Mouse (Mus musculus) cerebellum, adult 11 months (tissue): ENCODE measurements around the gene Arid3c.
A peak's percentile ranks its signal among the peaks of the same experiment; 100 is the strongest.
"Not testable (repeated sequence)": the region's sequence is repeated elsewhere in the genome, so short reads cannot be mapped to it uniquely, and the experiment has no call there.

ENCODE experiments used
- DNase-seq: peaks from one replicate; pipeline ENCODE4 v3.0.0; 2022

The Arid3c gene

DNA sequence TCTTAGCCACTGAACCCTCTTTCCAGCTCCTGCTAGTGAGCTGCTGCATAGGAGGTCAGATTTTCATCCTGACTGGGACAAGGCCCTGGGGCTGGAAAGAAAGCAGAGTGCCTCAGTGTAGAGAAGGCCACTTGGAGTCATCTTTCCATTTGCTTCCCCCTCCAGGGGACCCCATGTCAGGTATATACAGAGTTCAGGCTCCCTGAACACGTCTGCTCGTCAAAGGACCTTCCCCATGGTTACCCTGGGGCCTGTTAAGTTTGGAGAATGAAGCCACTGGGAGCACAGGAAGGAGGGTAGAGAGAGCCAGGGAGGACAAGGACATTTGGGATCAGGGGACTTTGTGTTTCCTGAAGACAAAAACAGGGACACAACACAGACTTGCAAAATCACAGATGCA, 28.7 kb downstream of the Arid3c start:
- not testable (repeated sequence) for DNase-seq

DNA sequence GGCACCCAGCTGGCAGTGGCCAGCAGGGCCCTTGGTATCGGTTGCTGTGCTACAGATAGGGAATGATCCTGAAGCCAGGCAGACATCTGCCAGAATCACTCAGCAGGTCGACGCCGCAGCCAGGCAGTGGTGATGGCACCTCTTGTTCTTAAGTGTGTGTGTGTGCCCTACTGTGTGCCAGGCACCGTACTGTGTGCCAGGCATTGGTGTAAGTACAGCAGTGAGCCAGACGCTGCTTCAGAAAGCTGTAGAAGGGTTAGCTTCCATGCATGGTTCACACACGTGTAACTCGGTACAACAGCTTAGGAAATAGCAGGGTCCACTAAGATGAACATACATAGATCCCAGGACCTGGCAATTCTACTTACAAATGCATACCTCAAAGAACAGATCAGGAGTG, 30.7 kb downstream of the Arid3c start:
- DNase-seq = not testable (repeated sequence)

DNA sequence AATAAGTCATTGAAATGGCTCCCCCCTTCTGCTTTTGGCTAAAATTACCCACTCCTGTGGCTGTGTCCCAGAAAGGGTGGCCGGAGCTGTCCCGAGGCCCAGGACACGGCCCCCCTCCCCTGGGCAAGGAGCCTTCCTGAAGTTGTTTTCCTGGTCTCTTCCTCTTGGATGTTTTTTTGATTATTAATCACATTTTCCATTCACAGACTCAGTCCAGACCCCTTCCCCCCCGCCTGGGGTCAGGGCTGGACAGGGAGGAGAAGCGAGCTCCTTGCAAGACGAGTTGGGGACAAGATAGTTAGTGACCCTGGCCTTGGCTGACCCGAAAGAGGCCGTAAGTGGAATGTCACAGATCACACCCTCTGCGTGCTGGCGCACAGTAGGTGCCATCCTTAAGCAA, 31.2 kb downstream of the Arid3c start, which contains the start of gene Il11ra1:
Gene Il11ra1 (plus strand): TSS at position 207 of the 400 bp plus-strand sequence.
- DNase-seq = not testable (repeated sequence)

DNA sequence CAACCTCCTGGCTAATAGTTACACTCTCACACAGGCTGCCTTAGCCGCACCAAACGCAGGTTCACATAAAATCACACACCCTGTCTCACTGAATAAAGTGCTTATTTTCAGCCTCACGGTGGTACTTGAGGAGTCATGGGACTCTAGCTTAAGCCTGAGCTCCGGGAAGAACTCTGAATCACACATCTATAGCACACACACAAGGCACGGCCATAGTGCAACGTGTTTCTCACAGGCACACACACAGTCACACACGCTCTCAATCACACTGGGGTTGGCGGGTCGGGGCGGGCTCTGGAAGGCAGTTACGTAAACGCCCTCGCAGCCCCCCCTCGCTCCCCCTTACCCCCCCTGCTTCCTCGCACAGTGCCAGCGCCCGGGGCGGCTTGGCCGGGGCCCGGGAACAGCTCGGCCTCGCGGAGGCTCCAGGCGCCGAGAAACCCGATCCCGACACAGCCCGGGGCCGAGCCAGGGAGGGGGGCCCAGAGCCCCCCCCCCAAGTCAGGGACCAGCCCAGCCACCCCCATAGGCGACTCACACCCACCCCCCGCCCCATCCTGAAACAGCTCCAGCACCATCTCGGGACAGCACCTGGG, 32.4 kb downstream of the Arid3c start:
- DNase-seq = peak; percentile 73

GRCm38 (mm10) chr4:41696930-41697841, 33.8 kb downstream of the Arid3c start, which contains the start of gene Cntfr:
Gene Cntfr, minus strand, starts transcription at chr4:41697089.
- peak; percentile 88 for DNase-seq

DNA sequence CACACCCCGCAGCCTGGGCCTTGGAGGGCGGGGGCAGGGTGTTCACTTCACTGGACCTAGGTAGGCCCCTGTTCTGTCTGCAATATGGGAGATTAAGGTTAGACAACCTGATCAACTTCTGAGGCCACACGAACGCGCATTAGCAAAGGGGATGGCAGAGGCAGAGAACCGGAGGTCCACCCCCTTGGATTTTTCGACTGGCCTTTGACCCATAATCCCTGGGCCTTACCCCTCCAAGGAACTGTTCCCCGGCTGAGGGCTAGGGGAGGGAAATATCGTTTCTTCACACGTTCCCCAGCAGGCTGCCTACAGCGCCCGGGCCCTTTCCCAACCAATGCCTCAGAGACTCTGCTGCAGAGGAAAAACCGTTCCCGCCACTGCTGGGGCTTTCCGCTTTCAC, 34.5 kb downstream of the Arid3c start:
- DNase-seq = not testable (repeated sequence)

DNA sequence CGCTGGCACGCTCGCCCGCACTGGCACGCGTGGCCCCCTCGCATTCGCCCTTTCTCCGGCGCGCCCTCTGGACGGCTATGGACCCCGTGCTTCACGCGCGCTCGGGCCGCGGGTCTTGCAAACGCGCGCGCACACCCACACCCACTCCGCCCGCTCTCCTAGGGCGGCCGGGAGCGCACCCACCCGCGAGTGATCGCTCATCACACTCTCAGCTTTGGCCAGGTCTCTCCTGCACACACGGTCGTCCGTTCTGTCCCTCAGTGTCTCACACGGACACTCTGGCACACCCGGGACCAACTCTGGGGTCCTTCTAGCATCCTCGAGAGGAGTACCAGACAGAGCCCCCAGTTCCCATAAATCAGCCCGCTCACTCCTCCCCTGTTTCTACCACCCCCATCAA, 35.1 kb downstream of the Arid3c start:
- DNase-seq = not testable (repeated sequence)

- DNase-seq = not testable (repeated sequence)
Measured at GRCm38 (mm10) chr4:41693511-41693910, 37.4 kb downstream of the Arid3c start.

DNA sequence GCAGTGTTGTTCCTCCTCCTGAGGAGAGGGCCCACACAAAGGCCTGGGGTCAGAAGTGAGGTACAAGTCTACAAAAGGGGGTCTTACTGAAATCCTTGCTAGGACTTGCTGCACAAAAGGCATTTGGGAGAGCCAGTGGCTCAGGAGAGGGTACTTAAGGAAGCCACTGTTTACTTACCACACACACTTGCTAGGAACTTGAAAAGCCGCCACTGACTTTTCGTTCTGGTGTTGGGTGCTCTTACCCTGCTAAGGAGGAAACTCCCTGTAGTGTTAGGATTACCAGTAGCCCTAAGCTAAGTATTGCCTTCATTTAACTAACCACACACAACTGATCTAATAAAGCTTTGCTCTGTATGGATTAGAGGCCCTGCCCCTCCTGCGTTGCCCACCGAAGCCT, 40.9 kb downstream of the Arid3c start:
- DNase-seq = not testable (repeated sequence)

GRCm38 (mm10) chr4:41688562-41688961, 42.4 kb downstream of the Arid3c start:
- DNase-seq = not testable (repeated sequence)

DNA sequence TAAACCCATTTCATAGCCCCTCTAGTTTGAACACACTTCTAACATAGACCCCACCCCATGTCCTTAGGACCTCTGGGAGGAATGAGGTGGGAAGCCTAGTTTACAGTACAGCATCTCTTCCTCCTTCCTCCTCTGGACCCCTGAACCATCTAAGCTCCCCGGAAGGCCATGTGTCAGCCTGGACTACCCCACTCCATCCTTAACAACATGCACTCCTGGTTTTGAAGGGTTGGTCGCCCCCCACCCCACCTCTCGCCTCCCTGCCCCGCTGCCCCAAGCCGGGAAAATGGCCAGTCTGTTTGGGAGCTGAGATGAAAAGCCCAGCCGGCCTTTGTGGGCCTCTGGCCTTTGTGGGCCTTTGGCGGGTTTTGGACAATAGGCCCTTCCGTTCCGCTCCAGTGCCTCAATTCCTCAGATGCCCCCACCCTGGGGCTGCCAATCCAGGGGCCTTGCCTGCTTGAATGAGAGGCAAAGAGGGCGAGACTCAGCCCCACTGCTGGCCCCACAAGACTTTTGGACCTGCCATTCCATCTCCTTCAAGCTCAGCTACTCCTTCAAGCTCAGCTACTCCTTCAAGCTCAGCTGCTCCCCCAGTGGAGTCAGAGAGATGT, 45.0 kb downstream of the Arid3c start:
- DNase-seq = not testable (repeated sequence)

DNA sequence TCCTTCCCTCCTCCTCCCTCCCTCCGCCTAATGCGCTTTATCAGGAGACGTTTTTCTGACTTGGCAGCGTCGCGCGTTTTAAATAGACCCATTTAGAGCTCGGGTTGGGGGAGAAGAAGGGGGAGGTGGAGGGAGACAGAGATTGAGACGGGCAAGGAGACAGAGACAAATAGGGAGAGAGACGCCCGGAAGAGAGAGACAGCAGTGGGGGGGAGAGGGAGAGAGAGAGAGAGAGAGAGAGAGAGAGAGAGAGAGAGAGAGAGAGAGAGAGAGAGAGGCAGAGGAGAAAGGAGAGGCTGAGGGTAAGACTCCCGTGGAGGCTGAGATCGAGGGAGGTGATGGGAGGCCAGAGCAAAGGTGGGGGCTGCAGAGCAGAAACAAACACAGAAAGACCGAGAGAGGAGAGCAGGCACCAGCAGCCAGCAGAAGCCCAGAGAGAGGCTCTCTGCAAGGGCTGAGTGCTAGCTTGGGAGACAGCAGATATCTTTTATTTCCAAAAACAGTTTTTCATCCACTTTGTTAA, 46.0 kb downstream of the Arid3c start:
- DNase-seq = not testable (repeated sequence)

- DNase-seq = not testable (repeated sequence)
Measured at GRCm38 (mm10) chr4:41684131-41684930, 46.6 kb downstream of the Arid3c start.

DNA sequence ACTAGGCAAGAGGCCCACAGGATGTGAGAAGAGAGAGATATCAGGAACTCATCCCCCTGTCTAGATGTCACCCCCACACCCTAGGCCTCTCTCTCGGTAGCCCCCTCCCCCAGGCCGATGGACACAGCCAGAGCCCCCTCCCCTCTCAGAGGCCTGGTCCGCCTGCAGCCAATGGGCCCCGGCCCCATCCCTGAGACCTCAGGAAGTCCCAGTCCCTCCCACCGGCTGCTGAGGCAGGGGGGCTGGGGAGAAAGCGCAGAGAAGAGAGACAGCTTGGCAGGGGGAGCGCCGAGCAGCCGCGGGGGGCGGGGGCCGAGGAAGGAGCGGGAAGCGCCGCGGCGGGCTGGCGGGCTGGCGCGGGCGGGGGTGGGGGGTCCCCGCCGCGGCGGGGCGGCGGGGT, 47.6 kb downstream of the Arid3c start:
- DNase-seq = not testable (repeated sequence)

GRCm38 (mm10) chr4:41682789-41683188, 48.2 kb downstream of the Arid3c start:
- DNase-seq = no peak

GRCm38 (mm10) chr4:41681947-41682346, 49.0 kb downstream of the Arid3c start:
- no peak for DNase-seq

DNA sequence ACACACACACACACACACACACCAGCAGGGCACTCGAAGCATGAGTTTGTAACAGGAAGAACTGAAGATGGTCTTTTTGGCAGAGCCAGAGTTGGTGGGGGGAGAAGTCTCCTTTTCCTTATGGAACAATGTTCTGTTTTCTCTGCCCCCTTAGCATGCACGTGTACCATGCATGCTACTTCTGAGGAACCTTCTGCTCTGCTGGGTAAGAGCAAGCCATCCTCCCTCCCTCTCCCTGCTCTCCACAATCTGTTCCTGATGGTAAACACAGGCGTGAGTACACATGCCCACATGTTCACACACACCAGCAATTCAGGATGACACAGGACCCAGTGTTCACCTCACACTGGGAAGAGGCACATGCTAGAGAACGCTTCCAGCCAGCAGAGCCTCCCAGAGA, 49.8 kb downstream of the Arid3c start:
- DNase-seq = no peak

DNA sequence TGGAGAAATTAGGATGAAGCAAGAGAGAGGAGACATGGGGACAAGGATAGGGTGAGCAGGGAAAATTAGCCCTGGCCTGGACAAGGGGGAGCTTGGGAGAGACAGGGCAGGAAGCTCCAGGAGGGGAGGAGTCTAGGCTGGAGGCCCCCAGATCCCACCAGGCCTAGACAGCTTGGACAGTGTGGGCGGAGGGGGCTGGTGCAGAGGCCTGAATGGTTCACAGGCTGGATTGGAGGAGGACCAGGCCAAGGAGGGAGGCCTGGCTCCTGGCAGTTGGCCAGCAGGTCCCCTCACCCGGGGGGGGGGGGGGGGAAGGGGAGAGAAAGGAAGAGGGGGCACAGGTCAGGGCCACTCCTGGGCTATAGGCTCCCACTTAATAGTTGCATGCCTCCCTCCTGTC, 51.7 kb downstream of the Arid3c start:
- DNase-seq = no peak

DNA sequence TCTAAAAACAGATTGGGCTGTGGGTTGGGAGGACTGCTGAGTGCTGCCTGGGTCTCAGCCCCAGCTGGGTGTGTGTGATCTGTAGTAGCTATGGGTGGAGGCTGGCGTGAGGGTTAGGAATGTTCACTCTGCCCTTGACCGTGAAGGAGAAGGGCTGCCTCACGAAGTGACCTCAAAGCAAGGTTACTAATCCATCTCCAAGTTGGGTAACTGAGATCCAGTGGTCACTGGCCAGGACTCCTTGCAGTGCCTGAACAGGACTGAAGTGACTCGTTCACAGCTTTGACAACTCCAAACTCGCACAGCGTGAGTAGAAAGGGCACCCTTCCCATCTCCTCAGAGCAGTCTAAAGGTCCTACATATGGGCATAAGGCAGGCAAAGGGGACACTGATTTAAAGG, 52.1 kb downstream of the Arid3c start:
- no peak for DNase-seq

GRCm38 (mm10) chr4:41677006-41677629, 53.8 kb downstream of the Arid3c start:
- peak; percentile 74 for DNase-seq

- no peak for DNase-seq
Measured at GRCm38 (mm10) chr4:41676248-41677005, 54.5 kb downstream of the Arid3c start.
